Mouse (Mus musculus): ENCODE results near the gene Grm8. TPM values are rescaled to one million over a fixed set of nuclear protein-coding genes. Genes with fewer than 3 reads are reported as not detected.

Gene Grm8
- polyA plus RNA-seq (2011; ENCODE audit: insufficient read length, low read depth, missing spikeins), result 0.28 TPM in 1 of 2 replicates, not detected in the other

GRCm38 (mm10) chr6:28135001-28135401, at the start of gene Grm8:
Gene Grm8 (minus strand): TSS chr6:28135178.
- Histone ChIP-seq H3K4me3 (ENCODE audit: insufficient read depth, low read length) (peak within 1 kb of the TSS; percentile 62), H3K27ac (ENCODE audit: insufficient read depth, low read length) (no peak within 1 kb of the TSS), H3K4me1 (ENCODE audit: control insufficient read depth, insufficient read depth, low read length) (peaks cover 7% of the 10 kb centered on the region)
- TF ChIP-seq CTCF (IDR thresholded peaks at IDR 0.05; ENCODE audit: borderline replicate concordance, insufficient read depth, low read length) (no peak), POLR2A (IDR thresholded peaks at IDR 0.05; ENCODE audit: low read depth, low read length) (no peak)

DNA sequence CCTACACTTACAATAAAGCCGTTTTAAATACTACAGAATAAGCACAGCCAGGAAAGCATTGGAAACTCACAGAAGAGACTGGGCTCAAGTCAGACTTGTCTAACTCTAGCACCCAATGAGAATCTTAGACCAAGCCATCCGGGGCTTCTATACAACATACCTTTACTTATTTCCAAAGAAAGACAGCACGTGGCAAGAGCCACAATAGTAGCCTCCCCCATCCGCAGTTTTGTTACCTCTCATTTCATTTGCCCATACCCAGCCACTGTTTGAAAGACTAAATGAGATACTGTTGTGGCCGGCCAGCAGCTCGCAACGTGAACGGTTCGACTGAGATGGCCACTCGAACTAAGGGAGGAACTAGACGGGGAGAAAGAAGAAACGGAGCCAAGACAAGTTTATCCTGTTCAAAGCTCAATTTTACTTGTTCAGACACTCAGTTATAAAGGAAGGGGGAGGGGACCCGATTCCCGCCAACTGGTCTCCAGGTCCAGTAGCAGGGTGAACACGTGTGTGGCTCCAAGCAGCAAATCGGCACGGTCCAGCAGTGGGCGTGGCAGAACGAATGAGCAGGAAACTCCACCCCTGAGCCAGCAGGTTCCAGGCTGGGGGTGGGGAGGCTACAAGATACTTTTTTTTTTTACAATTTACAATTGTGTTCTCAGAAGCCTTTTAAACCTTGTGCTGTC, 35.0 kb upstream of the Grm8 start:
- H3K27ac ChIP-seq (ENCODE audit: insufficient read depth, low read length), result no peak overlapping the region
- H3K4me3 ChIP-seq (ENCODE audit: insufficient read depth, low read length), result no peak overlapping the region
- no peak for TF ChIP-seq POLR2A (IDR thresholded peaks at IDR 0.05; ENCODE audit: low read depth, low read length)
- no peak for TF ChIP-seq CTCF (IDR thresholded peaks at IDR 0.05; ENCODE audit: borderline replicate concordance, insufficient read depth, low read length)
- H3K4me1 ChIP-seq (ENCODE audit: control insufficient read depth, insufficient read depth, low read length), result no peaks in the 10 kb centered on the region

GRCm38 (mm10) chr6:28160399-28160798, 25.4 kb upstream of the Grm8 start:
- no peaks in the 10 kb centered on the region for H3K4me1 ChIP-seq (ENCODE audit: control insufficient read depth, insufficient read depth, low read length)
- no peak for TF ChIP-seq POLR2A (IDR thresholded peaks at IDR 0.05; ENCODE audit: low read depth, low read length)
- TF ChIP-seq CTCF (IDR thresholded peaks at IDR 0.05; ENCODE audit: borderline replicate concordance, insufficient read depth, low read length), result no peak
- no peak overlapping the region for H3K4me3 ChIP-seq (ENCODE audit: insufficient read depth, low read length)
- no peak overlapping the region for H3K27ac ChIP-seq (ENCODE audit: insufficient read depth, low read length)

GRCm38 (mm10) chr6:28146445-28146844, 11.5 kb upstream of the Grm8 start:
- TF ChIP-seq POLR2A (IDR thresholded peaks at IDR 0.05; ENCODE audit: low read depth, low read length) (no peak), CTCF (IDR thresholded peaks at IDR 0.05; ENCODE audit: borderline replicate concordance, insufficient read depth, low read length) (no peak)

GRCm38 (mm10) chr6:28142332-28142731, 7.4 kb upstream of the Grm8 start:
- no peak overlapping the region for H3K4me3 ChIP-seq (ENCODE audit: insufficient read depth, low read length)
- peaks cover 4% of the 10 kb centered on the region for H3K4me1 ChIP-seq (ENCODE audit: control insufficient read depth, insufficient read depth, low read length)
- H3K27ac ChIP-seq (ENCODE audit: insufficient read depth, low read length), result no peak overlapping the region
- TF ChIP-seq POLR2A (IDR thresholded peaks at IDR 0.05; ENCODE audit: low read depth, low read length) (no peak), CTCF (IDR thresholded peaks at IDR 0.05; ENCODE audit: borderline replicate concordance, insufficient read depth, low read length) (no peak)

More at GRCm38 (mm10) chr6:28146445-28146844, 11.5 kb upstream of the Grm8 start:
- no peak overlapping the region for H3K4me3 ChIP-seq (ENCODE audit: insufficient read depth, low read length)
- peaks cover 4% of the 10 kb centered on the region for H3K4me1 ChIP-seq (ENCODE audit: control insufficient read depth, insufficient read depth, low read length)
- H3K27ac ChIP-seq (ENCODE audit: insufficient read depth, low read length), result no peak overlapping the region

DNA sequence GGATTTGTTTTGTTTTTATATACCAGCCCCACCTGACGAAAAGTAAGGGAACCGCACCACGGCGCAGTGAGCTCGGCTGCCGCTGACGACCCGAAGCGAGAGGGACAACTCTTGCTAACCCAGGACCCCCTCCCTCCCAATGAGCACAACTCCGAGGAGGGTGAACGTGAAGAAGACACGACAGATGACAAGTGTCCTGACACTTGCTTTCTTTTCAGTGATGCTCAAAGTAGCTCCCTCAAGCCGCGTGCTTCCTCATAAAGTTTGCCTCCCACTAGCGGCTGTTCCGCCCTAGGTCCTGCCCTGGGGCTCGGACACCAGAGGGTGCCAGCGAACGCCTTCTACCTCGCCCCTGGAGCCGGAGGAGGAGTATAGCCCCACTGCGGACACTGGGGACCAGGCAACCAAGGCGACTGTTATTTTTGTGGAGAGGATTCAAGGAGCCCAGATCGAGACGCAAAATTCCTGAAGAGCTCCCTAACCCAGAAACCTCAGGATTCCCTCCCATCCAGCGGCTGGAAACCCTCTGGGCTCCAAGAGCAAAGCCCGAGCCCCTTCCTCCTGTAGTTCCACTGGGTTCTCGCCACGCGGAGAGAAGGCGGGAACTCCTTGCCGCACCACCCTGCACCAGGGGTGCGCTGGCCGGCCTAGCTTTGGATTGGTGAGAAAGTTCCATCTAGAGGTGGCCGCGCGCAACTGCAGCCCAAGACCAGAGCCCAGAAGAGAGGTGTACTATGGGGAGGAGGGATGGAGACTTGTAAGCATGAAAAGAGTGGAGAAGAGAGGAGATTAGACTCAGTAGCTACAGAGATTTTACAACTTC, 644 bp upstream of the Grm8 start:
- Histone ChIP-seq H3K4me1 (ENCODE audit: control insufficient read depth, insufficient read depth, low read length) (peaks cover 7% of the 10 kb centered on the region), H3K4me3 (ENCODE audit: insufficient read depth, low read length) (peak overlapping the region; percentile 62), H3K27ac (ENCODE audit: insufficient read depth, low read length) (no peak overlapping the region)
- TF ChIP-seq POLR2A (IDR thresholded peaks at IDR 0.05; ENCODE audit: low read depth, low read length), result no peak
- peak; percentile 59 for TF ChIP-seq CTCF (IDR thresholded peaks at IDR 0.05; ENCODE audit: borderline replicate concordance, insufficient read depth, low read length)

- Histone ChIP-seq H3K27ac (ENCODE audit: insufficient read depth, low read length) (no peak overlapping the region), H3K4me1 (ENCODE audit: control insufficient read depth, insufficient read depth, low read length) (peaks cover 7% of the 10 kb centered on the region), H3K4me3 (ENCODE audit: insufficient read depth, low read length) (peak overlapping the region; percentile 62)
- TF ChIP-seq POLR2A (IDR thresholded peaks at IDR 0.05; ENCODE audit: low read depth, low read length), result no peak
- TF ChIP-seq CTCF (IDR thresholded peaks at IDR 0.05; ENCODE audit: borderline replicate concordance, insufficient read depth, low read length), result no peak
Measured at GRCm38 (mm10) chr6:28134251-28134801, 652 bp downstream of the Grm8 start.

- no peak overlapping the region for H3K27ac ChIP-seq (ENCODE audit: insufficient read depth, low read length)
- H3K4me1 ChIP-seq (ENCODE audit: control insufficient read depth, insufficient read depth, low read length), result peaks cover 7% of the 10 kb centered on the region
- no peak for TF ChIP-seq POLR2A (IDR thresholded peaks at IDR 0.05; ENCODE audit: low read depth, low read length)
- no peak for TF ChIP-seq CTCF (IDR thresholded peaks at IDR 0.05; ENCODE audit: borderline replicate concordance, insufficient read depth, low read length)
- no peak overlapping the region for H3K4me3 ChIP-seq (ENCODE audit: insufficient read depth, low read length)
Measured at GRCm38 (mm10) chr6:28133206-28134063, 1.5 kb downstream of the Grm8 start.

DNA sequence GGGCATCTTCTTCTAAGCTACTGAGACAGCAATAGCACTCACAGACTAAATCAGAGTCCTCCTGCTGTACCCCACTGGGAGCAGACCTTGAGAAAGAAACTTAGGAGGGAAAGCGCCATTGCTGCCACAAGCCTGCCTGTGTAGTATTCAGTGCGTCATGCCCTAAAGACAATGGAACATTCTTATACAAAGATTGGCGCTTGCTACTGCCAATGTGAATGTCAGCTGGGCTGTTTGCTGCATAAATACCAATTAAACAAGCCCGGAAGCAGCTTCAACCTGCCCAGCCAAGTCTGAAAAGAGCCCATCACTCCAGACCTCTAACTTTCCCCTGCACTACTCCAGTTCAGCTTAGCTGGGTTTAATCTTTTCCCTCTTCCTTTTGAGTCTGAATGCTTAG, 2.9 kb downstream of the Grm8 start:
- no peak overlapping the region for H3K27ac ChIP-seq (ENCODE audit: insufficient read depth, low read length)
- TF ChIP-seq CTCF (IDR thresholded peaks at IDR 0.05; ENCODE audit: borderline replicate concordance, insufficient read depth, low read length) (no peak), POLR2A (IDR thresholded peaks at IDR 0.05; ENCODE audit: low read depth, low read length) (no peak)
- H3K4me3 ChIP-seq (ENCODE audit: insufficient read depth, low read length), result no peak overlapping the region
- peaks cover 7% of the 10 kb centered on the region for H3K4me1 ChIP-seq (ENCODE audit: control insufficient read depth, insufficient read depth, low read length)

Data from embryonic fibroblast, embryonic 13.5 days (primary cell).